19 mouse cellular contexts compared by ENCODE assay signal in the genomic region with DNA sequence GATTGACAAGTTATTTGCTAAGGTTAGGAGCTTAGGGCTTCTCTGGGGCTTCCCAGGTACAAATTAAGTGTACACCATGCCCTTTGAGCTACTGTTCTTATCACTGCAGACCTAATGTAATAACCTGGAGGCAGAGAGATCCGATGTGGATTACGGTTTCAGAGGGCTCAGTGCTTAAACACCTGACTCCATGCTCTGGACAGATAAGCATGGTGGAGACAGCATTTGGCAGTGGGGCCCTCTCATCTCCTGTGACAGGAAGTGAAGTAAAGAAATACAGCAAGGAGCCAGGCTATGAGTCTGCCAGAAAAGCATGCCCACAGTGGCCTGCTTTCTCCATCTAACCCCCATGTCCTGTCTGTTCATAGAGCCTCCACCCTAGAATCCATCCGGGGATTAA.
DNase-seq lines count a peak whose midpoint lies in the region; ATAC-seq and TF ChIP-seq lines count a peak whose summit lies in the region.
"Had no signal": no experiment of that assay in that cellular context is flagged by ENCODE, and none has a peak within 500 bp of the region (broad histone marks: within the 10 kb centered on the region; RNA-seq: fewer than 3 reads in every experiment).

No protein-coding gene starts in this region.

- H3K27ac ChIP-seq in liver, postnatal 0 days (ENCODE audit: low read depth) = no peak overlapping the region
- 0 out of 2 replicates have a peak overlapping the region, but pooled peaks have one; percentile 12 for H3K27ac ChIP-seq in MEL (ENCODE audit: control insufficient read depth, low read depth, low read length)
- peak overlapping the region; percentile 28; the same call in 1 of the 2 replicates for H3K27ac ChIP-seq in liver, embryonic 14.5 days
- no peak overlapping the region for H3K27ac ChIP-seq in kidney, embryonic 16.5 days (ENCODE audit: low read length)
- H3K27ac ChIP-seq: embryonic facial prominence, embryonic 10.5 days; gastrocnemius, adult 2 months; heart, embryonic 13.5 days; hindbrain, embryonic 12.5 days had no signal

- no peaks in the 10 kb centered on the region for H3K79me2 ChIP-seq in MEL (ENCODE audit: control insufficient read depth, insufficient read depth, low read length, poor library complexity)

- no peaks in the 10 kb centered on the region for H3K27me3 ChIP-seq in liver, postnatal 0 days (ENCODE audit: insufficient read depth, low read length)
- H3K27me3 ChIP-seq in MEL (ENCODE audit: control insufficient read depth in 1 of 2, insufficient read depth in 2 of 2, low read length in 2 of 2) = no peaks in the 10 kb centered on the region
- no peaks in the 10 kb centered on the region for H3K27me3 ChIP-seq in liver, embryonic 14.5 days (ENCODE audit: control insufficient read depth, insufficient read depth, low read length)
- no peaks in the 10 kb centered on the region for H3K27me3 ChIP-seq in kidney, embryonic 16.5 days (ENCODE audit: insufficient read depth, low read length)
- H3K27me3 ChIP-seq: CH12.LX; heart, embryonic 13.5 days had no signal

- no peak for TF ChIP-seq POLR2A in MEL (IDR thresholded peaks at IDR 0.05; ENCODE audit: control insufficient read depth in 1 of 2, insufficient read depth in 1 of 2, low read depth in 1 of 2, low read length in 2 of 2, poor library complexity in 1 of 2)

- DNase-seq in liver (peak; percentile 5), MEL (ENCODE audit: low read depth, low spot score) (peak; percentile 28)
- no peak for DNase-seq in liver, postnatal 0 days
- peak; percentile 41 to 60 (median 44) for DNase-seq in liver, embryonic 14.5 days (ENCODE audit: low read depth in 3 of 3, low spot score in 3 of 3)
- DNase-seq in spleen, adult 18-20 months = no peak
- DNase-seq in thymus, postnatal 36 days = no peak
- DNase-seq: adrenal gland, adult 2 months; adrenal gland, postnatal 25 days; cerebellum, adult 2 months; cerebellum, postnatal 10 days; gastrocnemius, adult 2 months; gastrocnemius, postnatal 25 days; heart, postnatal 4 days had no signal

- H3K36me3 ChIP-seq in liver, postnatal 0 days (replicated peaks; ENCODE audit: insufficient read depth, low read length) = no peaks in the 10 kb centered on the region
- peaks cover 0 to 19% of the 10 kb centered on the region in 2 experiments; a peak in 2 of 4 replicates for H3K36me3 ChIP-seq in MEL (ENCODE audit: control insufficient read depth in 1 of 2, insufficient read depth in 2 of 2, low read length in 2 of 2)
- no peaks in the 10 kb centered on the region for H3K36me3 ChIP-seq in liver, embryonic 14.5 days (replicated peaks; ENCODE audit: control insufficient read depth, insufficient read depth, low read depth)
- H3K36me3 ChIP-seq in kidney, embryonic 16.5 days (ENCODE audit: insufficient read depth, low read length) = no peaks in the 10 kb centered on the region
- H3K36me3 ChIP-seq: embryonic facial prominence, embryonic 10.5 days; heart, embryonic 13.5 days; hindbrain, embryonic 12.5 days had no signal

- ATAC-seq in liver, postnatal 0 days = no peak
- peak; percentile 12; the same call in 1 of the 2 replicates for ATAC-seq in liver, embryonic 14.5 days (ENCODE audit: insufficient read depth)
- no peak for ATAC-seq in kidney, embryonic 16.5 days (ENCODE audit: low FRiP score, low TSS enrichment)
- ATAC-seq: forebrain, embryonic 14.5 days had no signal

- H3K4me1 ChIP-seq in liver, postnatal 0 days (ENCODE audit: insufficient read depth) = no peaks in the 10 kb centered on the region
- peaks cover 4 to 36% of the 10 kb centered on the region in 2 experiments; a peak in 3 of 4 replicates for H3K4me1 ChIP-seq in MEL (ENCODE audit: control insufficient read depth in 1 of 2, insufficient read depth in 2 of 2, low read length in 2 of 2)
- H3K4me1 ChIP-seq in liver, embryonic 14.5 days (replicated peaks; ENCODE audit: control insufficient read depth in 2 of 2, insufficient read depth in 2 of 2, low read length in 1 of 2) = peaks cover 35 to 70% of the 10 kb centered on the region in 2 experiments
- H3K4me1 ChIP-seq in kidney, embryonic 16.5 days (ENCODE audit: insufficient read depth, low read length) = no peaks in the 10 kb centered on the region

- no peak overlapping the region for H3K4me2 ChIP-seq in liver, postnatal 0 days (ENCODE audit: low read depth, low read length)
- H3K4me2 ChIP-seq in liver, embryonic 14.5 days (ENCODE audit: low read depth) = no peak overlapping the region; the same call in 1 of the 2 replicates
- H3K4me2 ChIP-seq in kidney, embryonic 16.5 days (replicated peaks; ENCODE audit: low read depth, low read length) = no peak overlapping the region
- H3K4me2 ChIP-seq: heart, embryonic 13.5 days; hindbrain, embryonic 12.5 days had no signal

- 68% methylated on average over 3 of the region's 3 CpGs for WGBS in liver, postnatal 0 days (ENCODE audit: insufficient replicate concordance)
- WGBS in liver, embryonic 14.5 days (ENCODE audit: insufficient replicate concordance) = 64% methylated on average over 3 of the region's 3 CpGs
- 91% methylated on average over 3 of the region's 3 CpGs for WGBS in kidney, embryonic 16.5 days

- H3K9me3 ChIP-seq in liver, postnatal 0 days (ENCODE audit: low read length) = no peaks in the 10 kb centered on the region
- H3K9me3 ChIP-seq in MEL (replicated peaks; ENCODE audit: insufficient read depth, low read length) = no peaks in the 10 kb centered on the region
- no peaks in the 10 kb centered on the region for H3K9me3 ChIP-seq in liver, embryonic 14.5 days (ENCODE audit: control insufficient read depth, low read length)
- H3K9me3 ChIP-seq in kidney, embryonic 16.5 days (ENCODE audit: low read length) = no peaks in the 10 kb centered on the region
- H3K9me3 ChIP-seq: embryonic facial prominence, embryonic 10.5 days; heart, embryonic 13.5 days; hindbrain, embryonic 12.5 days had no signal

- no peak for TF ChIP-seq CTCF in liver, postnatal 0 days (IDR thresholded peaks at IDR 0.05; ENCODE audit: low read depth)
- no peak for TF ChIP-seq CTCF in MEL (IDR thresholded peaks at IDR 0.05 in 2 of 3, conservative IDR thresholded peaks at IDR 0.05 in 1 of 3; ENCODE audit: control insufficient read depth in 1 of 3, insufficient read depth in 1 of 3, low read depth in 2 of 3, low read length in 3 of 3, poor library complexity in 1 of 3, severe bottlenecking in 1 of 3)
- no peak for TF ChIP-seq CTCF in liver, embryonic 14.5 days (IDR thresholded peaks at IDR 0.05; ENCODE audit: low read depth)

- no peak overlapping the region for H3K4me3 ChIP-seq in liver, postnatal 0 days (ENCODE audit: low read depth, low read length)
- H3K4me3 ChIP-seq in MEL (ENCODE audit: control insufficient read depth in 1 of 2, insufficient read depth in 1 of 2, low read depth in 2 of 2, low read length in 2 of 2) = no peak overlapping the region
- no peak overlapping the region for H3K4me3 ChIP-seq in liver, embryonic 14.5 days (ENCODE audit: insufficient read depth in 1 of 2, low read depth in 2 of 2, low read length in 2 of 2)
- no peak overlapping the region for H3K4me3 ChIP-seq in kidney, embryonic 16.5 days (ENCODE audit: low read length)
- H3K4me3 ChIP-seq: embryonic facial prominence, embryonic 10.5 days; gastrocnemius, adult 2 months; heart, embryonic 13.5 days; hindbrain, embryonic 12.5 days had no signal

- no peak for TF ChIP-seq EP300 in liver, postnatal 0 days (IDR thresholded peaks at IDR 0.05; ENCODE audit: low read depth)
- TF ChIP-seq EP300 in MEL (IDR thresholded peaks at IDR 0.05; ENCODE audit: low read depth in 1 of 2, low read length in 2 of 2) = peak in 1 of 2 experiments; percentile 58; a peak in 2 of 4 replicates
- peak; percentile 46 for TF ChIP-seq EP300 in liver, embryonic 14.5 days (IDR thresholded peaks at IDR 0.05; ENCODE audit: low read depth)

- H3K9ac ChIP-seq in liver, postnatal 0 days (replicated peaks) = no peak overlapping the region
- H3K9ac ChIP-seq in MEL (ENCODE audit: control insufficient read depth, low read depth, low read length, poor library complexity, severe bottlenecking) = no peak overlapping the region
- no peak overlapping the region for H3K9ac ChIP-seq in liver, embryonic 14.5 days (replicated peaks)
- no peak overlapping the region for H3K9ac ChIP-seq in kidney, embryonic 16.5 days (replicated peaks; ENCODE audit: low read length)
- H3K9ac ChIP-seq: heart, embryonic 13.5 days; hindbrain, embryonic 12.5 days had no signal

- TF ChIP-seq RAD21 in MEL (IDR thresholded peaks at IDR 0.05; ENCODE audit: low read depth, low read length) = no peak

TF ChIP-seq in MEL, 35 proteins besides CTCF, POLR2A, EP300 and RAD21:
- TF ChIP-seq ETS1 (IDR thresholded peaks at IDR 0.05; ENCODE audit: low read depth, low read length) (peak; percentile 78), TAL1 (IDR thresholded peaks at IDR 0.05; ENCODE audit: low read length) (peak; percentile 14; the same call in 1 of the 2 replicates), GATA1 (IDR thresholded peaks at IDR 0.05; ENCODE audit: low read depth, low read length) (peak; percentile 50; the same call in 1 of the 2 replicates), JUND (IDR thresholded peaks at IDR 0.05; ENCODE audit: low read depth, low read length) (no peak), TCF12 (IDR thresholded peaks at IDR 0.05; ENCODE audit: low read depth, low read length) (peak; percentile 70; the same call in 1 of the 2 replicates)

Comparison
In these comparisons a context has a peak if more than half of its experiments do, and no peak if none do; other contexts are left out.
1. DNase-seq: peak in liver (single experiment), MEL (single experiment) and liver, embryonic 14.5 days (3 of 3); none in liver, postnatal 0 days (single experiment), spleen, adult 18-20 months (0 of 2) and thymus, postnatal 36 days (0 of 2).
2. H3K27ac ChIP-seq: peak in MEL (single experiment) and liver, embryonic 14.5 days (single experiment); none in liver, postnatal 0 days (single experiment) and kidney, embryonic 16.5 days (single experiment).